Mouse (Mus musculus) olfactory bulb, adult 2 months (tissue): ENCODE measurements around the gene Pax9.

ENCODE experiments used
- CTCF ChIP-seq: fragments of 200-500 bp; IDR thresholded peaks from 2 replicates; pipeline ENCODE4 v1.5.1; 2012; ENCODE audit warnings: low read depth, mild to moderate bottlenecking, low read length, moderate library complexity; ENCODE audit not compliant: insufficient read depth
- POLR2A ChIP-seq: fragments of 200-500 bp; IDR thresholded peaks from 2 replicates; pipeline ENCODE4 v1.6.1; 2012; ENCODE audit warnings: mild to moderate bottlenecking, low read depth, low read length, moderate library complexity; ENCODE audit not compliant: insufficient read depth

- TF ChIP-seq POLR2A: no peak
- no peak for TF ChIP-seq CTCF
These were observed 4.0 kb downstream of the Pax9 start for GRCm38 (mm10) chr12:56695358-56696173.
